Mouse (Mus musculus) gastrocnemius, adult 18-20 months (tissue): ENCODE measurements around the gene Wdr20. TPM values are rescaled to one million over a fixed set of nuclear protein-coding genes. Genes with fewer than 3 reads are reported as not detected.

Experiments used
- DNase-seq: peaks from one replicate; pipeline ENCODE4 v3.0.0; 2021; ENCODE audit warnings: low spot score
- total RNA-seq, 2 experiments: library from RNA; stranded (reverse); gene quantifications; 2 replicates each; pipeline ENCODE4 v1.2.3; 2021

Wdr20 gene
- total RNA-seq, 2 experiments from 2014 or later: 16.6 to 17.4 TPM

GRCm38 (mm10) chr12:110814924-110815323 is 77.2 kb downstream of the Wdr20 start:
- no peak for DNase-seq

DNA sequence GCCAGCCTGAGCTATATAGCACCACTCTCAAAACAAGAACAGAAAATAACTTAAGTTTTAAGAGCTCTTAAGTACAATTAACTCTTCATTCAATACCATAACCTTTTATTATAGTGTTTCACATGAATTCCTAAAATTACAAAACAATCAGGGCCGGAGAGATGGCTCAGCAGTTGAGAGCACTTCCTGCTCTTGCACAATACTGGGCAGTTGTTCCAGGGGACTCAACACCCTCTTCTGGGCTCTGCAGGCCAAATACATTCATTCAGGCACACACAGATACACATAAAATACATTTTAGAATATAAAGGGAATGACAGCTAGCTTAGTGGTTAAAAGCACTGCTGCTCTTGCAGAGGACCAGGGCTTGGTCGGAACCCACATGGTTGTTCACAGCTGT is 79.1 kb downstream of the Wdr20 start:
- DNase-seq: no peak

DNA sequence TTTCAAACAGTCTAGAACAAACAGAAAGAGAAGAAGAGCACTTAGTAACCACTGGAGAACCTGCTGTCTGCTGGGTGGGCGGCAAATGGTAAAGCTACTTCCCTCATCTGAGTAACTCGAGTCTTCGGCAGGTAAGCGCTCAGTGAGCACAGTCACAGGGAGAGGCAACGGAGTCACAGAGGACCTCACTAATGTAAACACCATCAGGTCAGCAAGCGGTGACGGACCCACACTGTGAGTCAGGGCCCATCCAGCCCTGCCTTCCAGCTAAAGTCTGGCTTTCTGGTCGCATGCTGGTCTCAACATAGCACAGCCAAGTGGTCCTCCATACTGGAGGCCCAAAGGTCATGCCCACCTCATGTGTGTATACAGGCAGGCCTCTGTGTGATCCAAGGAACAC is 81.6 kb downstream of the Wdr20 start:
- DNase-seq: no peak

- DNase-seq: no peak
Measured at GRCm38 (mm10) chr12:110821787-110822186, 84.0 kb downstream of the Wdr20 start.

DNA sequence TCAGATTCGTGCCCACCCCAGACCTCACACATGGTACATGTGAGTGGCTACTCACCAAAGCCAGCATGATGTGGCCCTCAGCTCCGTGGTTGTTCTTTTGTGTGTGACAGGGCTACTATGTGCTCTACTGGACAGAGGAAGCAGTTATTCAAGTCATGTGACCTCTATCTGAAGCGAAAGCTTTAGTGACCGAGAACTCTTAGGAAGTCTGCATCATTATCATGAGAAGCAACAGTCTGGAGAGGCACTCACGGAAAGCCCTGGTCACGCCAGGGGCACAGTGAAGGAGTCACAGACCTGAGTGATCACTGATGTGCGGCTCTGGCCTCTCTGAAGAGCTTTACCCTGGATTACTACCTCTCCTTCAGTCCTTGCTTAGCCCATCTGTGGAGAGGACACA is 84.6 kb downstream of the Wdr20 start:
- DNase-seq: no peak

DNA sequence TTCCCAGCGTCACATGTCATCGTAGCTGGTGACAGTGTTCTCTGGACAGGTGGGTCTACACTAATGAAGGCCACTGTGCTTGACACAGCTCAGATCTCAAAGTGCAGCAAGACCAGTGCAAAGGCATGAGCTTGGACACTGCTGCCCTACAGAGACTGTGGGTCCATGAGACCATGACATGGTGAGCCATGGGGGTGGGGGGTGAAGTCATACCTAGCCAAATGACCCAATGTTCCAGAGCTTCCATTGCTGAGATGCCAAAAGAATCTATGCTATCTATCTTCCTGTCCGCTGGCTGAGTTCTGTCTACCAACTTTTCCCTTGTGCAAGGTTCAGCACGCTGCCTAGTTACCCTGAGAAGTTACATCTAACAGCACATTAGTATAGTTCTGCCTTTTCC is 91.2 kb downstream of the Wdr20 start:
- no peak for DNase-seq

DNA sequence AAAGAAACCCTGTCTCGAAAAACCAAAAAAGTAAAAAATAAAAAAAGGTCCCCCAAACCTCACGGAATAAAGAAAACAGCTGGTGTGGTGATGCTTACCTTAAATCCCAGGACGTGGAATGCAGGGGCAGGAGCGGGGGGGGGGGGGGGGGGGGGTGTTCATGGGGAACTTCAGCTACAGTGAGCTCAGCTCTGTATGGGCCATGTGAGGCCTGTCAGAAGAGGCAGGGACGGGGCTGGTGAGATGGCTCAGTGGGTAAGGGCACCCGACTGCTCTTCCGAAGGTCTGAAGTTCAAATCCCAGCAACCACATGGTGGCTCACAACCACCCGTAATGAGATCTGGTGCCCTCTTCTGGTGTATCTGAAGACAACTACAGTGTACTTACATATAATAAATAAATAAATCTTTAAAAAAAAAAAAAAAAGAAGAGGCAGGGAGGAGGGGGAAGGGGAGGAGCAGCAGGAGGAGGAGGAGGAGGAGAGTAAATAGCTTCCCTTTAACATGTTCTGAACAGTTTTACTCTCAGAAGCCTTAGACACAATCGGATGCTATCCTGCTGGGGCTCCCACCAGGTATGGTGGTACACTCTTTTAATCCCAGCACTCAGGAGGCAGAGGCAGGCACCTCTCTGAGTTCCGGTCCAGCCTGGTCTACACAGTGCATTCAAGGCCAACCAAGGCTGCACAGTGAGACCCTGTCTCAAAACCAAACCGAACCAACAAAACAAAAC is 92.7 kb downstream of the Wdr20 start:
- no peak for DNase-seq

DNA sequence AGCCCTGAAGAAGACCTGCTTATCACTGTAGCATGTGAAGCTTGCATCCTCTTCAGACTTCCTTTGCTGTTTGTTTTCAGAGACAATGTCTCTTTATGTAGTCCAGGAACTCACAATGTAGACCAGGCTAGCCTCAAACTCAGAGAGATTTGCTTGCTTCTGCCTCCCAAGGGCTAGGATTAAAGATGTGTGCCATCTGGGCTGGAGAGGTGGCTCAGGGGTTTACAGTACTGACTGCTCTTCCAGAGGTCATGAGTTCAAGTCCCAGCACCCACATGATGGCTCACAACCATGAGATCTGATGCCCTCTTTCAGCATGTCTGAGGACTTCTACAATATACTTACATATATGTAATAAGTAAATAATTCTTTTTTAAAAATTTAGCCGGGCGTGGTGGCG is 97.4 kb downstream of the Wdr20 start:
- no peak for DNase-seq

GRCm38 (mm10) chr12:110836729-110837128 is 99.0 kb downstream of the Wdr20 start:
- DNase-seq: no peak

- no peak for DNase-seq
Measured at GRCm38 (mm10) chr12:110837192-110837841, 99.6 kb downstream of the Wdr20 start.

GRCm38 (mm10) chr12:110837850-110838249 is 100.1 kb downstream of the Wdr20 start:
- DNase-seq: no peak

GRCm38 (mm10) chr12:110840348-110841198 is 102.8 kb downstream of the Wdr20 start, which contains the start of gene Mok:
Gene Mok (minus strand): TSS chr12:110840939.
- peak; percentile 97 for DNase-seq

DNA sequence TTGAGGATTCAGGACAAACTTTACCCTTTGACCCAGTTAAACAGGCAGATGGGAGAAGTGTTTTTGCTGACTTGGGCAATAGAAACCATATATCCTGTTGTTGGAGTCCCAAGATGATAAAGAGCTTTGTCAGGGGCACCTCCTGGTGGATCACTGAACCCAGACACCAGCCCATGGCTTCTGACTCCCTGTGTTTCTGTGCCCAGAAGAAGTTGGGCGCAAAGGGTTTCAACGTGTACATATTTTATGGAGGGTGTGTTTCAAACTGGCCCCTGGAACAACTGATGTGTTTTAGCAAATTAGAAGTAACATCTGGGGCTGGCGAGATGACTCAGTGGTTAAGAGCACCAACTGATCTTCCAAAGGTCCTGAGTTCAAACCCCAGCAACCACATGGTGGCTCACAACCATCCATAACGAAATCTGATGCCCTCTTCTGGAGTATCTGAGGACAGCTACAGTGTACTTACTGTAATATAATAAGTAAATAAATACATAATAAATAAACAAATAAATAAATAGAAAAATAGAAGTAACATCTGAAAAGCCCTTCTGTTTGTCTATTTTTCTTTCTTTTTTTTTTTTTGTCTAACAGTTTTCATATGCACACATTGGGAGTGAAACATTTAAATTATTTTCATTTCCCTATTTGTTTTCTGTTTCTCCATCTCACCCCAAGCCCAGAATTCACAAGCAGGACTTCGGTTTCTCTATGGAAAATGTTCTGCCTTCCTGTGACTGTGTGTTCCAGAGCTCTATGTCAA is 104.2 kb downstream of the Wdr20 start:
- DNase-seq: no peak

DNA sequence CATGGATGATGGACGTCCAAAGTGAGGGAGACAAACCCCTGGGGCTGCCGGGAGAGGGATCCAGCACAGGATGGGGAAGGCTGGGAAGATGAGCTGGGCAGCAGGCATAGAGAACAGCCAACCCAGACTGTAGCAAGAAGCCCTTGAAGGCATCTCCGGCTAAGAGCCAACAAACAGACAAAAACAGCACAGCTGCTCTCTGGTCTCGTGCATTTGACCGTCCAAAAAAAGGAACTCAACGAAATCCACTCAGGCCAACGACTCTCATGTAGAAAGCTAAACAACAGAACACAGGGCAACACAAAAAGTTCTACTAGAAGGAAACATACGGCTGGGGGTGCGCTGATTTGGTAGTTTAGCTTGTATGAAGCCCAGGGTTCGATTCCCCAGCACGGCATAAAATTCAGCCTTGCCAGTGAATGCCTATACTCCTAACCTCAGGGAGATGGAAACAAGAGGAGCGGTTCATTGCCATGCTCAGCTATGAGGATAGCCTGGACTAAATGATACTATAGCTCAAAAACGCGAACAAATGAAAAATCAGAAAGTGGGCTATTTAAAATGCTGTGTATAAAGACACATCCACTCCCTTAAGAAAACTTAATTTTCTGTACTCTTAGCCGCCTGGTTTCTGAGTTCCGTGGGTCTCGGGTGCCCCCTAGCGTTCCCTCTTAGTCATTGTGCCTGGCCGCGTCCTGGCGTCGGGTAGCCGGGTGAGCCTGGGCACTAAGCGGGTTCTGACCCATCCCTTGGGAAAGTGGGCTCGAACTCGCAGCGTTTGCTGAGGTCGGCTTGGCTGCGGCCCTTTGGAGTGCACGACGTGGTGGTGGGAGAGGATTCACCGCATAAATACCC is 105.7 kb downstream of the Wdr20 start:
- peak; percentile 87 for DNase-seq

GRCm38 (mm10) chr12:110844227-110845130 is 106.7 kb downstream of the Wdr20 start:
- DNase-seq: no peak

- peak; percentile 96 for DNase-seq
Measured at GRCm38 (mm10) chr12:110845131-110845880, 107.6 kb downstream of the Wdr20 start.

DNA sequence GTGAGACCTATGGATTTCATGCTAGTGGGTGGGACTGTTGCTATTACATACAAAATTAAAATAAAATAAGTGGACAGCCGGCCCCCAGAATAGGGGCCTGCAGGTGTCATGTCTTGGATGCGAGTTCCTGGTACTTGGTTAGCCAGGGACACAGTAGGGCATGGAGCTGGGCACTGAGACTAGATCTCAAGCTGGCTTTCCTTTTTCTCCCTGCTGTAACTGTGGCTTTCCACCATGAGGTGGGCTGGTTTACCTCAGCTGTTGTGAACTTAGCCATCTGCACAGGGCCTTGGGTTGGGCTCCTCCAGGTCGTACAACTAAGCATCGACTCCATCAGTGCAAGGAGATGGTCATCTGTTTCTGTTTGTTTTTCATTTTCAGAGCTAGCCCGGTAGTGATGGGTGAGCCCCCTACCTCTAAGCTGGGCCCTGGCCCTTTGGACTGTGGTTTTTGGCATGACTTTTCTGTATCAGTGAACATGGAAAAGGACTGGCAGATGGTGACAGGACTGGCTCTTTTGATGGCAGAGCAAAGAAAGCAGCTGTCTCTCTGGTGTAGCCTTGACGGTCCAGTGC is 108.5 kb downstream of the Wdr20 start:
- no peak for DNase-seq
